Mouse (Mus musculus) stomach, embryonic 14.5 days (tissue): ENCODE measurements around the gene Wwox. TPM values are rescaled to one million over a fixed set of nuclear protein-coding genes. Genes with fewer than 3 reads are reported as not detected.
A peak's percentile ranks its signal among the peaks of the same experiment; 100 is the strongest.

Source experiments
- ATAC-seq: fragments of 200-750 bp; cut with Nextera tagmentation; 2 replicates; pipeline ENCODE4 v1.8.0; 2017; ENCODE audit warnings: low read depth, moderate TSS enrichment; ENCODE audit not compliant: insufficient number of reproducible peaks, insufficient read depth, low FRiP score
- H3K27ac ChIP-seq: fragments of 300-500 bp; sonication (generic); 2 replicates; pipeline ENCODE4 v1.5.1; 2014; ENCODE audit warnings: mild to moderate bottlenecking, low read length, moderate library complexity, mixed read lengths
- H3K27me3 ChIP-seq: fragments of 300-500 bp; sonication (generic); 2 replicates; pipeline ENCODE4 v1.6.1; 2014; ENCODE audit warnings: low read length, control low read depth, mixed read lengths; ENCODE audit not compliant: control insufficient read depth, insufficient read depth
- H3K36me3 ChIP-seq: fragments of 300-500 bp; sonication (generic); 2 replicates; pipeline ENCODE4 v1.6.1; 2014; ENCODE audit warnings: mild to moderate bottlenecking, control low read depth, low read length, moderate library complexity, mixed read lengths; ENCODE audit not compliant: control insufficient read depth, insufficient read depth
- H3K4me1 ChIP-seq: fragments of 300-500 bp; sonication (generic); 2 replicates; pipeline ENCODE4 v1.6.1; 2014; ENCODE audit warnings: low read length, control low read depth, mixed read lengths; ENCODE audit not compliant: control insufficient read depth, insufficient read depth
- H3K4me2 ChIP-seq: fragments of 300-500 bp; sonication (generic); replicated peaks from 2 replicates; pipeline ENCODE4 v1.6.1; 2014; ENCODE audit warnings: low read depth, low read length, control low read depth
- H3K4me3 ChIP-seq: fragments of 300-500 bp; sonication (generic); 2 replicates; pipeline ENCODE4 v1.5.1; 2014; ENCODE audit warnings: low read depth, low read length, control low read depth
- H3K9ac ChIP-seq: fragments of 300-500 bp; sonication (generic); replicated peaks from 2 replicates; pipeline ENCODE4 v1.6.1; 2014; ENCODE audit warnings: low read depth, mild to moderate bottlenecking, control low read depth, low read length, moderate library complexity, mixed read lengths
- H3K9me3 ChIP-seq: fragments of 300-500 bp; sonication (generic); 2 replicates; pipeline ENCODE4 v1.6.1; 2016; ENCODE audit warnings: low read depth, low read length, control low read depth; ENCODE audit not compliant: control insufficient read depth
- WGBS: fragments of 180-500 bp; shearing (Covaris S2); extraction: QIAGEN DNeasy Blood & Tissue Kit; methylation state at CpG from one replicate; pipeline ENCODE4 v1.1.7; 2014; 5-methylcytosine and 5-hydroxymethylcytosine counted together
- polyA plus RNA-seq: library from polyadenylated mRNA; unstranded; fragments of >200 nt; fragmentation: Nextera tagmentation; extraction: Ambion mirVana; gene quantifications from 2 replicates; pipeline ENCODE4 v1.2.1, GENCODE M21; 2014

Wwox gene
- polyA plus RNA-seq, 1 experiment from 2014 or later: 15.4 TPM

DNA sequence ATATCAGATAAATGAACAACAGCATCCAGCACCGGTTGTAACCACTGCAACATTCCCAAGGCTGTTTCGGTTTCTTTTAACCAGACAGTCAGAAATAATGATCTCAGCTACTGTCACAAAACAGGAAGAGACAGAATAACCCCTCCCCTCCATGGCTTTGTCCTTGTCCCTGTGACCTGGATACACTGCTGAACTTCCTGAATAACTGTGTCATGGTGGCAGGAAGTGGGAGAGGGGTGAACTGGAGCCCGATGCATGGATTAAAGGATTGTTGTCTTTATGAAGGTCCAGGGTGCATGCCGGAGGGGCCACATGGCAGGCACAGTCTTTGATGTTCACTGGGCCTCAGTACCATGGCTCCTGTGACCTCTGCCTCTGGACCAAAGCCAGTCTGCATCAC, 607.0 kb downstream of the Wwox start:
- ATAC-seq: no peak
- Histone ChIP-seq H3K4me3 (no peak overlapping the region), H3K36me3 (no peaks in the 10 kb centered on the region), H3K4me2 (no peak overlapping the region), H3K4me1 (no peaks in the 10 kb centered on the region), H3K9me3 (no peaks in the 10 kb centered on the region), H3K27ac (no peak overlapping the region), H3K9ac (no peak overlapping the region), H3K27me3 (no peaks in the 10 kb centered on the region)
- WGBS: 56% methylated on average over 4 of the region's 4 CpGs

DNA sequence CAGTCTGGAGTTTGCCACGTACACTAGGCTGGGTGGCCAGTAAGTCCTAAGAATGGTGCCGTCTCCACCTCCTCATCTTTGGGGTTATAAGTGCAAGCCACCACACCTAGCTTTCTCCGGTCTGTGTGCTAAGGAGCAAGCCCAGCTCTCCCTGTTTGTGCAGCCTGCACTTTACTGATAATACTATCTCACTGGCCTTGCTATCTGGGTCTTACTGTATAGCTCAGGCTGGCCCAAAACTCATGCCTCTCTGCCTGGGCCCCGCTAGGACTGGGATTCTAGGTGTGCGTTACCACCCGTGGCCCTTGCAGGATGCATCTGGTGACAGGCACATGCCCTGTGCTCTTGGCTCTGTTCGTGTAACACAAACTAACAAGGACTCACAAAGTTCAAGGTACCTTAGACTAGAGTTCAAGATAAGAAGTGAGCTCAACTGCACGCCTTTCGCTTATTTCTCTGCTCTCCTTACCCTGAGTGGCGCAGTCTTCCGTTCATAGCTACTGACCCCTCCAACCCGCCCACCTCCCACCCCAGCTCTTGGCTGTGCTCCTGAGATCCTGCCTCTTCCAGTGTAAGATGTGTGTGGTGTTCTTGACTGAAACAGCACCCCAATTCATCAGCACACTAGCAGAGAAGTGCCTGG, 618.9 kb downstream of the Wwox start:
- Histone ChIP-seq H3K27me3 (no peaks in the 10 kb centered on the region), H3K27ac (no peak overlapping the region), H3K9me3 (no peaks in the 10 kb centered on the region), H3K4me1 (peaks cover 4% of the 10 kb centered on the region; the same call in 1 of the 2 replicates), H3K9ac (no peak overlapping the region), H3K4me3 (no peak overlapping the region), H3K36me3 (no peaks in the 10 kb centered on the region), H3K4me2 (no peak overlapping the region)
- ATAC-seq: peak; percentile 18; the same call in 1 of the 2 replicates
- 61% methylated on average over 12 of the region's 12 CpGs for whole genome bisulfite sequencing

DNA sequence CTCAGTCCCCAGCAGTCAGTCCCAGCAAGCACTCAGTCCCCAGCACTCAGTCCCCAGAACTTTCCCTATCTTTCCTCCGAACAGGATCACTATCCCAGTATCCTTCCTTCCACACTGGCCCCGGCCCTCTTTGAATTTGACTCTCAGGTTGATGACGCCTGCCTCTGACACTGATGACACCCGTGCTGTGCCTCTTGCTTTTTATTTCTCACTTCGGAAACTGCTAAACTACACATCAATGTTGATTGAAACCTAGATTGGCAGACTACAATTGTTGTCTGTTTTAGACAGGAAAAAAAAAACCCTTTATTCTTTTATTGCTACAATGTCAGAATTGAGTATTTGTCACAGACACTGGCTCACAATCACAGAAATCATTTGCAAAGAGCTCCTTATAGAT, 624.2 kb downstream of the Wwox start:
- no peaks in the 10 kb centered on the region for H3K9me3 ChIP-seq
- 93% methylated on average over 5 of the region's 5 CpGs for WGBS
- H3K36me3 ChIP-seq: no peaks in the 10 kb centered on the region
- no peak overlapping the region for H3K9ac ChIP-seq
- peaks cover under 1% of the 10 kb centered on the region; the same call in 1 of the 2 replicates for H3K4me1 ChIP-seq
- H3K4me3 ChIP-seq: no peak overlapping the region
- H3K4me2 ChIP-seq: no peak overlapping the region
- no peak overlapping the region for H3K27ac ChIP-seq
- no peak for ATAC-seq
- H3K27me3 ChIP-seq: no peaks in the 10 kb centered on the region

DNA sequence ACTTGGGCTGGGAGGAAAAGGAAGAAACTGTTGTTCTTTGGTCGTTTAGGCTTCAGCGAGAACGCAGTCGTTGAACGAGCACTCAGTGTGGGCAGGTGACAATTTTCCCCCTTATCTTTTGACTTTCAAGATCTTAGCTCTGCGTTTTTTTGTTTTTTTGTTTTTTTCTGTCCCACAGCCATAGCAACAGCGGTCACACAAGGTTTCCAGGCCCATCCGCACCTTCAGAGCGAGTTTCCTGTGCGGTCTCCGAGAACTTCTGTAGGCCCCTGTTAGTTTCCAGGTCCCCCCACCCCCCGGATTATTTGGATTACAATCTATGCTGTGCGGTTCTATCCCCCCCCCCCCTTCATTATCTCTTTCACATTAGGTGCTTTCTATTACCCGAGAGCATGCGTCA, 625.2 kb downstream of the Wwox start:
- Histone ChIP-seq H3K36me3 (no peaks in the 10 kb centered on the region), H3K9ac (no peak overlapping the region), H3K4me1 (no peaks in the 10 kb centered on the region), H3K27me3 (no peaks in the 10 kb centered on the region), H3K9me3 (no peaks in the 10 kb centered on the region), H3K4me3 (no peak overlapping the region), H3K4me2 (no peak overlapping the region), H3K27ac (no peak overlapping the region)
- WGBS: 85% methylated on average over 15 of the region's 15 CpGs
- no peak for ATAC-seq

DNA sequence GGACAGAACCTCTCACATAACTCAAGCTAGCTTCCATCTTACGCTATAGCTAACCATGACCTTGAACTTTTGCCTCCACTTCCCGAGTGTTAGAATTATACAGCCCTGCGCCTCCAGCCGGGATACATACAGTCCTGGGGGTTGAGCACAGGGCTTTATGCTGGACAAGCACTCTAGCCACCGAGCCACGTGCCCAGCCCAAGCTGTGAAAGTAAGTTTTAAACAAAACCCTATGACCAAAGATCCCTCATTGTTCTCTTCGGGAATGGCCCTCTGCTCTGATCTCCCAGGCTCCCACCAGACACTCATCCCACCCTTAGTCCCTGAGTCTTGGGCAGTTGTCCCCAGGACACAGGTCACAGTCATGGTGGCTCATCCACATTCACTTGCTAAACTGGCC, 625.9 kb downstream of the Wwox start:
- no peak overlapping the region for H3K9ac ChIP-seq
- H3K4me2 ChIP-seq: no peak overlapping the region
- WGBS: 69% methylated on average over 7 of the region's 7 CpGs
- H3K27ac ChIP-seq: no peak overlapping the region
- H3K4me1 ChIP-seq: no peaks in the 10 kb centered on the region
- H3K4me3 ChIP-seq: no peak overlapping the region
- no peaks in the 10 kb centered on the region for H3K9me3 ChIP-seq
- no peaks in the 10 kb centered on the region for H3K27me3 ChIP-seq
- no peaks in the 10 kb centered on the region for H3K36me3 ChIP-seq
- no peak for ATAC-seq

DNA sequence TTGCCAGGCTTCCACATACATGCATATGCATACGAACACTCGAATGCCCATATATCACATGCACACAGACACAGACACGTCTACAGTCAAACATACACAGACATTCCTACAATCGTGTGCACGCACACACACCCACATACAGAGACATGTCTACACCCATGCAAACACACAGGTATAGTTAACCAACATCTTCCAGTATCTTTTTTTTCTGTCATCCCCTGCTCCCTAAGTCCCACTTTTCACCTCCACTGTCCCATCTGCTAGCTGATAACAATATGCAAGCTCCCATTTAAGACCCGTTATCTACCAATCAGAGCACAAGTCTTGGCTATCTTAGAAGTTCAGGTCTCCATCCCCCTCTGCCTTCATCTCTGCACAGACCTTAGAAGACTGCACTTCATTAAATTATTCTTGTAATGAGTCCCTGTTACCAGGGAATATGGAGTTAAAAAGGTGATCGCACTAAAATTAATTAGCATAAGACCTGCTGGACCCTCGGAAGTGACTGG, 627.1 kb downstream of the Wwox start:
- WGBS: 89% methylated on average over 8 of the region's 8 CpGs

DNA sequence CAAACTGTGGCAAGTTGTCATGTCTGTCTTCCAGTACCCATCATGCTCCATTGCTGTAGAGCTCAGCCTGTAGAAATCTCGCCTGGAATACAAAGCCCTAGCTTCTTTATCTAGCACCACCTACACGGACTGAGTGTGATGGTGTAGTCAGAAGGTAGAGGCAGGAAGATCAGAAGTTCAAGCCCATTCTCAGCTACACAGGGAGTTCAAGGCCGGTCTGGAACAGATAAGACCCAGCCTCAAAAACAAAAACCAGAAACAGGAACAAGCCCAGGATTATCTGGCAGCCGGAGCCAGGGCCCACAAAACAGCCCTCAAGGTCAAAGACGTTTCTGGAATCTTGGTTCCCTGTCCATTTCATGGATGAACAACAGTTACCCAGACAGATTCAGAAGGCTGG, 629.3 kb downstream of the Wwox start:
- H3K4me1 ChIP-seq: no peaks in the 10 kb centered on the region
- no peak overlapping the region for H3K9ac ChIP-seq
- WGBS: 85% methylated on average over 5 of the region's 5 CpGs
- H3K4me3 ChIP-seq: no peak overlapping the region
- no peak for ATAC-seq
- H3K27me3 ChIP-seq: no peaks in the 10 kb centered on the region
- no peaks in the 10 kb centered on the region for H3K9me3 ChIP-seq
- H3K27ac ChIP-seq: no peak overlapping the region
- H3K36me3 ChIP-seq: no peaks in the 10 kb centered on the region
- no peak overlapping the region for H3K4me2 ChIP-seq

More for the DNA sequence above, 627.1 kb downstream of the Wwox start:
- H3K4me2 ChIP-seq: no peak overlapping the region
- no peak for ATAC-seq
- H3K27me3 ChIP-seq: no peaks in the 10 kb centered on the region
- H3K27ac ChIP-seq: no peak overlapping the region
- H3K9me3 ChIP-seq: no peaks in the 10 kb centered on the region
- H3K4me3 ChIP-seq: no peak overlapping the region
- H3K9ac ChIP-seq: no peak overlapping the region
- H3K4me1 ChIP-seq: no peaks in the 10 kb centered on the region
- no peaks in the 10 kb centered on the region for H3K36me3 ChIP-seq

DNA sequence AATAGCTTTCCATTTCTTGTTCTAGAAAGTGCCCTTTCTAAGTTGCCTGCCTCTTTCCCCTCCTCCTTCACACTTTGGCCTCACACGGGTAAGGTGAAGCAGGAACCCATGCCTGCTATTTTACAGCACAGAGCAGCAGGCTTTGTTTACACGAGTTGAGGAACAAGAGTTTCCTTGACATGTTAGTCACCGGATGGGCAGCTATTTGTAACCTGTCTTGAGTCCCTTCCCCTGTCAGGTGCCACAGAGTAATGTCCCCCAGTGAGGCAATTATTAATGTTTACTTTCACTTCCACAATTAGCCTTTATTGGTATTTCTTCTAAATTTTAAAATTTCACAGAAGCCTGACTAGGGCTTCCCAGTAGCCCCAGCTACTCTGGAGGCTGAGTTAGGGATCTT, 630.8 kb downstream of the Wwox start:
- Histone ChIP-seq H3K4me1 (no peaks in the 10 kb centered on the region), H3K4me3 (no peak overlapping the region), H3K27ac (no peak overlapping the region), H3K36me3 (no peaks in the 10 kb centered on the region), H3K27me3 (no peaks in the 10 kb centered on the region), H3K9ac (no peak overlapping the region), H3K4me2 (no peak overlapping the region), H3K9me3 (no peaks in the 10 kb centered on the region)
- 19% methylated on average over 3 of the region's 3 CpGs for WGBS
- ATAC-seq: no peak

DNA sequence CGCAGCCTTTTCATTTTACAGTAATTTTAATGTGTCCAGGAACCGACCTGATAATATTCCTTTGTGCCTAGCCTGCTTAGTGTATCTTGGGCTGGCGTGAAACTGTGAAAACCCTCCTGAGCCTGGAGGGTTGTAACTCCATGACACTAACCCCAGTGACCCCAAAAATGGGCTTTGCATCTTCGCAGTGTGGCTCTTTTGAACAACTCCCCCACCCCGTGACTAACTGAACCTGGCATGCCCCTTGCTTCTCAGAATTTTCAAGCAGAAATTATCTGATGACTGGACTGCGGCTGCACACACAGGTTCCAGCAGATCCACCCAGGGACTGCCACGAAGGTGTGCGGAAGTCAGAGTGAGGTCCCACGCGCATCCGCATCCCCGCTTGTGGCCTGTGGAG, 631.8 kb downstream of the Wwox start:
- no peak overlapping the region for H3K9ac ChIP-seq
- WGBS: 89% methylated on average over 12 of the region's 12 CpGs
- no peaks in the 10 kb centered on the region for H3K4me1 ChIP-seq
- no peak for ATAC-seq
- H3K4me2 ChIP-seq: no peak overlapping the region
- H3K36me3 ChIP-seq: no peaks in the 10 kb centered on the region
- no peaks in the 10 kb centered on the region for H3K9me3 ChIP-seq
- H3K27me3 ChIP-seq: no peaks in the 10 kb centered on the region
- H3K4me3 ChIP-seq: no peak overlapping the region
- H3K27ac ChIP-seq: no peak overlapping the region
